Mouse (Mus musculus) midbrain, embryonic 13.5 days (tissue): ENCODE measurements around the gene Gm21095. TPM values are rescaled to one million over a fixed set of nuclear protein-coding genes. Genes with fewer than 3 reads are reported as not detected.
"Not testable (repeated sequence)": the region's sequence is repeated elsewhere in the genome, so short reads cannot be mapped to it uniquely, and the experiment has no call there.

Experiments used
- ATAC-seq: fragments of 200-750 bp; cut with Nextera tagmentation; 2 replicates; pipeline ENCODE4 v1.8.0; 2017; ENCODE audit warnings: mild to moderate bottlenecking, moderate TSS enrichment, moderate library complexity
- H3K27ac ChIP-seq: fragments of 300-500 bp; sonication (generic); 2 replicates; pipeline ENCODE4 v1.5.1; 2015; ENCODE audit warnings: inconsistent platforms, mild to moderate bottlenecking, moderate library complexity
- H3K27me3 ChIP-seq: fragments of 300-500 bp; sonication (generic); 2 replicates; pipeline ENCODE4 v1.6.1; 2015; ENCODE audit warnings: mild to moderate bottlenecking, inconsistent platforms
- H3K36me3 ChIP-seq: fragments of 300-500 bp; sonication (generic); 2 replicates; pipeline ENCODE4 v1.6.1; 2015; ENCODE audit warnings: mild to moderate bottlenecking, inconsistent platforms
- H3K4me1 ChIP-seq: fragments of 300-500 bp; sonication (generic); replicated peaks from 2 replicates; pipeline ENCODE4 v1.6.1; 2015; ENCODE audit warnings: inconsistent platforms
- H3K4me2 ChIP-seq: fragments of 300-500 bp; sonication (generic); replicated peaks from 2 replicates; pipeline ENCODE4 v1.6.1; 2015; ENCODE audit warnings: moderate library complexity, mild to moderate bottlenecking, inconsistent platforms
- H3K4me3 ChIP-seq: fragments of 300-500 bp; sonication (generic); replicated peaks from 2 replicates; pipeline ENCODE4 v1.5.1; 2015; ENCODE audit warnings: mild to moderate bottlenecking, inconsistent platforms
- H3K9ac ChIP-seq: fragments of 300-500 bp; sonication (generic); replicated peaks from 2 replicates; pipeline ENCODE4 v1.6.1; 2015; ENCODE audit warnings: mild to moderate bottlenecking, inconsistent platforms
- H3K9me3 ChIP-seq: fragments of 300-500 bp; sonication (generic); 2 replicates; pipeline ENCODE4 v1.6.1; 2016; ENCODE audit warnings: mild to moderate bottlenecking, inconsistent platforms
- WGBS: fragments of 180-500 bp; shearing (Covaris S2); methylation state at CpG from one replicate; pipeline ENCODE4 v1.1.7; 2015; 5-methylcytosine and 5-hydroxymethylcytosine counted together
- polyA plus RNA-seq: library from polyadenylated mRNA; unstranded; fragments of >200 nt; fragmentation: Nextera tagmentation; extraction: Ambion mirVana; gene quantifications from 2 replicates; pipeline ENCODE4 v1.2.1, GENCODE M21; 2015

The Gm21095 gene
- not detected in 2 replicates for polyA plus RNA-seq

DNA sequence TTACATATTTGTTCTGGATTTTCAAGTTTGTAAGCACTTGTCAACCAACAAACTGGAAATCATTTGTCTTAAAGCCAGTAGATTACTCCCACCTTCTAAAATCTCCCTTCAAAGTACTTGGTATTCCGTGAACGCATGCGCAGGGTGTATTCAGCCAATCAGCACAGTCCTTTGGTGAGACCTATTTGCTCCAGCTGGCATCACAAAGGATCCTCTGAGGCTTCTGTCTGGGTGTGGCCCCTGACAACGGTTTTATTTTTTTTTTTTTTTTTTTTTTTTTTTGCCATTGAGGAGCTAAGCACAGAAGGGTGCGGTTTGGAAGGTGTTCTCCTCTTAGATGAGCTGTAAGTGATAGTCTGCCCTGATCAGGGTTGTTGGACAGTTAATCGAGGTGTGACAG lies at the start of gene Gm21095:
Gene Gm21095 (plus strand): TSS at position 301 of the 400 bp plus-strand sequence.
- not testable (repeated sequence) for H3K9ac ChIP-seq, H3K4me1 ChIP-seq, ATAC-seq, H3K36me3 ChIP-seq, H3K9me3 ChIP-seq, H3K4me2 ChIP-seq, H3K27ac ChIP-seq, H3K27me3 ChIP-seq, H3K4me3 ChIP-seq
- WGBS: no CpG with 5 or more reads among the region's 6 CpGs
